Mouse (Mus musculus) forebrain, embryonic 16.5 days (tissue): ENCODE data around the gene Apbb2. TPM values are rescaled to one million over a fixed set of nuclear protein-coding genes. Genes with fewer than 3 reads are reported as not detected.

Source experiments
- ATAC-seq: fragments of 200-750 bp; cut with Nextera tagmentation; 2 replicates; pipeline ENCODE4 v1.8.0; 2017; ENCODE audit warnings: mild to moderate bottlenecking, moderate library complexity
- H3K27ac ChIP-seq: fragments of 300-500 bp; sonication (generic); 2 replicates; pipeline ENCODE4 v1.5.1; 2014; ENCODE audit warnings: low read length, control low read depth
- H3K27me3 ChIP-seq: fragments of 300-500 bp; sonication (generic); replicated peaks from 2 replicates; pipeline ENCODE4 v1.6.1; 2014; ENCODE audit warnings: low read length; ENCODE audit not compliant: control insufficient read depth, insufficient read depth
- H3K36me3 ChIP-seq: fragments of 300-500 bp; sonication (generic); 2 replicates; pipeline ENCODE4 v1.6.1; 2014; ENCODE audit not compliant: control insufficient read depth, insufficient read depth
- H3K4me1 ChIP-seq: fragments of 300-500 bp; sonication (generic); replicated peaks from 2 replicates; pipeline ENCODE4 v1.6.1; 2014; ENCODE audit warnings: low read length; ENCODE audit not compliant: control insufficient read depth, insufficient read depth
- H3K4me2 ChIP-seq: fragments of 300-500 bp; sonication (generic); 2 replicates; pipeline ENCODE4 v1.6.1; 2014; ENCODE audit warnings: mild to moderate bottlenecking, low read length, control low read depth
- H3K4me3 ChIP-seq: fragments of 300-500 bp; sonication (generic); replicated peaks from 2 replicates; pipeline ENCODE4 v1.5.1; 2014; ENCODE audit warnings: mild to moderate bottlenecking, low read length, control low read depth
- H3K9ac ChIP-seq: fragments of 300-500 bp; sonication (generic); replicated peaks from 2 replicates; pipeline ENCODE4 v1.6.1; 2014; ENCODE audit warnings: low read depth, low read length, control low read depth
- H3K9me3 ChIP-seq: fragments of 300-500 bp; sonication (generic); 2 replicates; pipeline ENCODE4 v1.6.1; 2016; ENCODE audit warnings: low read length; ENCODE audit not compliant: control insufficient read depth
- WGBS: fragments of 180-500 bp; shearing (Covaris S2); extraction: QIAGEN DNeasy Blood & Tissue Kit; methylation state at CpG from one replicate; pipeline ENCODE4 v1.1.7; 2014; 5-methylcytosine and 5-hydroxymethylcytosine counted together
- polyA plus RNA-seq: library from polyadenylated mRNA; unstranded; fragments of >200 nt; fragmentation: Nextera tagmentation; extraction: Ambion mirVana; gene quantifications from 2 replicates; pipeline ENCODE4 v1.2.1, GENCODE M21; 2015

The Apbb2 gene
- polyA plus RNA-seq, 1 experiment from 2014 or later = 99.1 TPM

DNA sequence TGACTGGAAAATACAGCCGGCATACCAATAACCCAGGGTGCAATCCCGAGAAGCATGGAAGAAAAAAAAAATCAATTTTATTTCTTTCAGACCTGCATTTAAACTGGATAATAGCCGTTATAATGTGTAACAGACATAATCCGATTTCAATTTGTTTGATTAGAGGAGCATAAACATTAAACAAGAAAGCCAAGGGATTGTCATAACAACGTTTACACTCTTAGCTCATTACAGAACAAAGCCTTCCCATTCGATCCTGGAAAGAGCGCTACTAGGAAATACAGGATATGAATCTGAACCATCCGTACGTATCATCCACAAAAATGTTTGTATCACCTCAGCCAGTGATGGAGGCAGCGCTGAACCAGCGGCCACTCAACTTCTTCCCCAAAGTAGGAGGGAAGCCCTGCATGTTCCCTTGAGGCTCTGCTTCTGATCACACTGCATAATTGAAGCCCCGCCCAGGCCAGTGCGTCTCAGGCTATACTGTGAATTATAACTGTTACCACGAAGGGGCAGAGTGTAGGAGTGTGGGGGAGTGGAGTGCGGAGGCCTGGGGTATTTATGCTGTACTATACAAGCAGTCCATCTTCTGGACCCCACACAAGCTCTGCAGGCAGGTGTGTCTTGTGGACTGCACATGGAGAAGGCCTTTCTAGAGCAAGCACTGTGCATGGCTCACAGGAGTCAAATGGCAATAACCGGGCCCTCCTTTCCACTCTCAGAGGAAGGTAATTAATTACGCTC is 278.1 kb downstream of the Apbb2 start:
- WGBS = 38% methylated on average over 17 of the region's 17 CpGs
- no peaks in the 10 kb centered on the region for H3K27me3 ChIP-seq
- H3K4me1 ChIP-seq = peaks cover 46% of the 10 kb centered on the region
- H3K4me3 ChIP-seq = no peak overlapping the region
- peak overlapping the region; percentile 42 for H3K27ac ChIP-seq
- H3K9me3 ChIP-seq = no peaks in the 10 kb centered on the region
- peak overlapping the region; percentile 17; the same call in 1 of the 2 replicates for H3K4me2 ChIP-seq
- ATAC-seq = peak; percentile 27
- 0 out of 2 replicates have a peak overlapping the region, but pooled peaks have one; percentile 39 for H3K9ac ChIP-seq
- no peaks in the 10 kb centered on the region for H3K36me3 ChIP-seq

DNA sequence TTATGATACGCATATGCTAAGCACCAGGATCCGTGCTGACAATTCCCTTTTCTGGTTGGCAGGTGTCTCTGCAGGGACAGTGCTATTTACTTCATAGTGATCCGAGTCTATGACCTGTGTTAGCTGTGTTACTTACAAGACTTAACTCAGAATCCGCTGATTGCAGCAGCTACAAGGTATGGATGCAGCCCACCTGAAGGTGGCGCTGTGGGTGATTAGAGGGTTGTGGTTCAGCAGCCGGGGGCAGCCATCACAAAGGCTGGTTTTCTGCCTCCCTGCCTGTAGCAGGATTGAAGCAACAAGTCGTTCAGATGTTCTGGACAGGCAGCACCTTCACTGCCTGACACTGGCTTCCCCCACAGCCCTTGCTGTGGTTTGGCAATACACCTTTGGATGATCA is 280.0 kb downstream of the Apbb2 start:
- ATAC-seq = peak; percentile 5
- Histone ChIP-seq H3K4me1 (peaks cover 46% of the 10 kb centered on the region), H3K27me3 (no peaks in the 10 kb centered on the region), H3K9me3 (no peaks in the 10 kb centered on the region), H3K4me2 (peak overlapping the region; percentile 79; the same call in 1 of the 2 replicates), H3K27ac (0 out of 2 replicates have a peak overlapping the region, but pooled peaks have one; percentile 20), H3K4me3 (no peak overlapping the region), H3K36me3 (no peaks in the 10 kb centered on the region), H3K9ac (no peak overlapping the region)
- 7% methylated on average over 7 of the region's 7 CpGs for WGBS

DNA sequence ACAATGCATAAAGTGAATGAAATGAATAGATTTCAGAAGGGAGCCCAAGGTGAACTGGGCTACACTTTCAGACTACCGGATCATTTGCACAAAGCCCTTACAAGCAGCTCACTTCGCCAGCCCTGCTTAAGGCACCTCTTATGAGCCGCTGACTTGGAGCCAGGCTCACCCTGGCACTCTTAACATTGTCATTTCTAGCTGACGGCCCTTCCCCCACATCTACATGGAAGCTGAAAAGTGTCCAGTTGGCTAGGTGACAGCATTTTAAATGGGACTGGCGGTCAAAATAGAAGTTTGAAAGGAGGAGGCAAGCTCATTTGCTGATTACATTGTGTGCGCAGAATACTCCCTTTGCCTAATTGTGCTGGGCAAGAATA is 280.6 kb downstream of the Apbb2 start:
- Histone ChIP-seq H3K27ac (peak overlapping the region; percentile 70), H3K4me3 (peak overlapping the region; percentile 59), H3K36me3 (no peaks in the 10 kb centered on the region), H3K9ac (peak overlapping the region; percentile 67), H3K27me3 (no peaks in the 10 kb centered on the region), H3K9me3 (no peaks in the 10 kb centered on the region), H3K4me2 (peak overlapping the region; percentile 79), H3K4me1 (peaks cover 46% of the 10 kb centered on the region)
- WGBS = 5% methylated on average over 6 of the region's 6 CpGs
- peak; percentile 78 for ATAC-seq

GRCm38 (mm10) chr5:66337025-66337968 is 281.3 kb downstream of the Apbb2 start:
- H3K9me3 ChIP-seq = no peaks in the 10 kb centered on the region
- WGBS = 2% methylated on average over 38 of the region's 38 CpGs
- peak overlapping the region; percentile 70 for H3K27ac ChIP-seq
- peak overlapping the region; percentile 67 for H3K9ac ChIP-seq
- peak overlapping the region; percentile 79 for H3K4me2 ChIP-seq
- peak overlapping the region; percentile 59 for H3K4me3 ChIP-seq
- H3K4me1 ChIP-seq = peaks cover 46% of the 10 kb centered on the region
- ATAC-seq = peak; percentile 68
- H3K36me3 ChIP-seq = no peaks in the 10 kb centered on the region
- H3K27me3 ChIP-seq = no peaks in the 10 kb centered on the region

GRCm38 (mm10) chr5:66330806-66331205 is 287.8 kb downstream of the Apbb2 start:
- no peaks in the 10 kb centered on the region for H3K36me3 ChIP-seq
- H3K9me3 ChIP-seq = no peaks in the 10 kb centered on the region
- H3K27ac ChIP-seq = no peak overlapping the region
- no peak overlapping the region for H3K9ac ChIP-seq
- no peak overlapping the region for H3K4me3 ChIP-seq
- no peaks in the 10 kb centered on the region for H3K27me3 ChIP-seq
- no peak overlapping the region for H3K4me2 ChIP-seq
- no peak for ATAC-seq
- 93% methylated on average over 6 of the region's 6 CpGs for WGBS
- peaks cover 20% of the 10 kb centered on the region for H3K4me1 ChIP-seq

- Histone ChIP-seq H3K9ac (peak overlapping the region; percentile 9; the same call in 1 of the 2 replicates), H3K4me3 (no peak overlapping the region), H3K9me3 (no peaks in the 10 kb centered on the region), H3K4me1 (peaks cover 28% of the 10 kb centered on the region), H3K36me3 (no peaks in the 10 kb centered on the region), H3K27me3 (no peaks in the 10 kb centered on the region), H3K4me2 (peak overlapping the region; percentile 60), H3K27ac (peak overlapping the region; percentile 87)
- 78% methylated on average over 7 of the region's 7 CpGs for WGBS
- ATAC-seq = no peak
Measured at GRCm38 (mm10) chr5:66328766-66329165, 289.8 kb downstream of the Apbb2 start.

DNA sequence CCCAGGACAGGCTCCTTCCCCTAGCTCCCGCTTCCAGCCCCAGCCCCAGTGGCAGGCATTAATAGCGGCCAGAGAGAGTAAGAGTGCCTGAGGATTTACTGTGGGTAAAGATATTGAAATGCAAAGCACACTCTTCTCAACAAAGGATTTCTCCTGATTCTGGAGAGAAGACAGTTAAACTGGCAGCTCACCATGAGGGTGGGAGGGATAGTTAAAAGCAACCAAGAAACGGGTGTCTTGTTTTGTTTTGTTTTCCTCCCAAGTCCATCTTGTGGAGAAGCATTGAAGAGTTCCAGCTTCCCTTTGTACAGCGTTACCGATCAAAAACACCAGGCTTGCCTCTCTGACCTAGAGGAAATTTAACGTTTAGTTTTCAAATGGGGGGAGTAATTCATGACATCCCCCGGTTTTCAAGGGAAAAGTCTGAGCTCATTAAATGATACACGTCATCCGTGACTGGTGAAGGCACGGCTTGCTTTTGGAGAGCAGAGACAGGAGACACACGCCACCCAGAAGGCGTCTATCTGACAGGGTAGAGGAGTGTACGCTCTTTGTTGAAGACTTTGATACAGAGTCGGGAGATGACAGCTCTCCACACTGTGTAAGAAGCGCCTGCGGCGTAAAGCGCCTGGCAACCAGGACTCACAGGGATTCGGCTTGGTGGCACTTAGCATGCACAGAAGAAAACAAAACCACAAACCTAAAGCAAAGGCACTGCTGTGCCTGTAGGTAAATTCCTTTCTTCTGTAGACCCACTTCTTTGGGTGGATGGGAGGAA is 290.4 kb downstream of the Apbb2 start:
- Histone ChIP-seq H3K36me3 (no peaks in the 10 kb centered on the region), H3K4me3 (peak overlapping the region; percentile 31), H3K9ac (peak overlapping the region; percentile 58), H3K27me3 (no peaks in the 10 kb centered on the region), H3K27ac (peak overlapping the region; percentile 87), H3K9me3 (no peaks in the 10 kb centered on the region), H3K4me1 (peaks cover 28% of the 10 kb centered on the region), H3K4me2 (peak overlapping the region; percentile 60)
- ATAC-seq = peak; percentile 94
- 7% methylated on average over 19 of the region's 19 CpGs for WGBS

DNA sequence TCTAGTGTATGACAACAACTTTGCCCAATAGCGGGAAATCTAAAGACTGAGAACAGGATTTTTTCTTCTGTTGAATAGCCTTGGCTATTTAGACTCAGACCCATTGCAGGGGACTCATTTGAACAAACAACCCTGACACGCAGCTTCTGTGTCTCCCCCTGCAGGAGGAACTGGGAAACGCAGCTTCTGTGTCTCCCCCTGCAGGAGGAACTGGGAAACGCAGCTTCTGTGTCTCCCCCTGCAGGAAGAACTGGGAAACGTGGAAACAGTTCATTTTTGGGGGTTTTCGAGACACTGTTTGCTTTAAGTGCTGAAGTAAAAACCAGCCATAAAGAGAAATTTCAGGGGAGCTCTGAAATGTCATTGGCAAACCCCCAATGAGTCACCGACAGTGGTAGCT is 292.2 kb downstream of the Apbb2 start:
- ATAC-seq = no peak
- Histone ChIP-seq H3K27ac (no peak overlapping the region), H3K9me3 (no peaks in the 10 kb centered on the region), H3K9ac (no peak overlapping the region), H3K4me1 (peaks cover 28% of the 10 kb centered on the region), H3K27me3 (no peaks in the 10 kb centered on the region), H3K4me2 (no peak overlapping the region), H3K4me3 (no peak overlapping the region), H3K36me3 (no peaks in the 10 kb centered on the region)
- 81% methylated on average over 7 of the region's 7 CpGs for WGBS
